Mouse (Mus musculus): ENCODE data around the gene Ankrd22.

DNA sequence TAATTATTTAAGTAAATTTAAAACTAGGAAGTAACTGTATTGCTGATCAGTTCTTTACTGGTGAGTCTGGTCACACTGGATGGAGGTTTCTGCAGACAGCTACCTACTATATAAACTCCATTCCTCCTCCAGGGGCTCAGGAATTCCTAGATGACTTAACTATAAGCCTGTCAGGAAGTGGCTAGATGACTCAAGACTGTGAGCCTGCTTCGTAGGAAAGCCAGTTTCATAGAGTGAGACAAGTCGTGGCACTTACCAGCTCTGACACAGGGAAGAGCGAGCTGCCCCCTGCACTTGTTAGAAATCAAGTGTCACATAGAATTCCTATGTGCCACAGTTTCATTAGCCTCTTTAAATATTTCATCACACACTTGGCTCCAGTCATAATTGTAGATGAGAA, 5.3 kb upstream of the Ankrd22 start:
- TF ChIP-seq CTCF (conservative IDR thresholded peaks at IDR 0.05; ENCODE audit: low read length) (no peak), NANOG (IDR thresholded peaks at IDR 0.05; ENCODE audit: borderline replicate concordance, low read length) (no peak), POU5F1 (IDR thresholded peaks at IDR 0.05; ENCODE audit: borderline replicate concordance, low read length) (no peak)
